Mouse (Mus musculus) heart, adult 2 months (tissue): ENCODE results near the gene Gm5798. TPM values are rescaled to one million over a fixed set of nuclear protein-coding genes. Genes with fewer than 3 reads are reported as not detected.
"Not testable (repeated sequence)": the region's sequence is repeated elsewhere in the genome, so short reads cannot be mapped to it uniquely, and the experiment has no call there.

Source experiments
- DNase-seq, 2 experiments: peaks; one replicate each; pipeline ENCODE4 v3.0.0; 2021
- H3K27ac ChIP-seq: fragments of 200-600 bp; 2 replicates; pipeline ENCODE4 v1.8.1; 2022
- H3K27me3 ChIP-seq: fragments of 200-500 bp; 2 replicates; pipeline ENCODE4 v1.6.1; 2012; ENCODE audit warnings: mild to moderate bottlenecking, low read length, inconsistent platforms, mixed read lengths; ENCODE audit not compliant: control insufficient read depth, insufficient read depth
- H3K36me3 ChIP-seq: fragments of 200-500 bp; 2 replicates; pipeline ENCODE4 v1.6.1; 2012; ENCODE audit warnings: low read length, inconsistent platforms; ENCODE audit not compliant: control insufficient read depth, insufficient read depth
- H3K4me1 ChIP-seq: fragments of 200-500 bp; 2 replicates; pipeline ENCODE4 v1.6.1; 2011; ENCODE audit warnings: low read length; ENCODE audit not compliant: control insufficient read depth, insufficient read depth
- H3K4me3 ChIP-seq: fragments of 200-600 bp; 2 replicates; pipeline ENCODE4 v1.8.1; 2022
- H3K79me2 ChIP-seq: fragments of 200-500 bp; replicated peaks from 2 replicates; pipeline ENCODE4 v1.6.1; 2012; ENCODE audit warnings: mild to moderate bottlenecking, inconsistent platforms, low read length, moderate library complexity, mixed read lengths; ENCODE audit not compliant: control insufficient read depth, insufficient read depth
- H3K9ac ChIP-seq: fragments of 200-500 bp; 2 replicates; pipeline ENCODE4 v1.6.1; 2012; ENCODE audit warnings: low read depth, mild to moderate bottlenecking, control low read depth, inconsistent platforms, low read length, mixed read lengths
- WGBS: fragments of 180-500 bp; shearing (Covaris S2); methylation state at CpG from one replicate; pipeline ENCODE4 v1.1.7; 2018; 5-methylcytosine and 5-hydroxymethylcytosine counted together
- intact Hi-C: fragments of 180-260 bp; cut with DNase I; formaldehyde crosslinking; loops from one replicate; pipeline ENCODE4 v1.15.1; 2025
- long read RNA-seq: library from polyadenylated mRNA; stranded (forward); transcript quantifications from one replicate; pipeline ENCODE4 v2.0.0, GENCODE M21; 2021
- polyA plus RNA-seq: library from polyadenylated mRNA; depleted of rRNA; stranded (reverse); fragments of >200 nt; gene quantifications from 2 replicates; pipeline ENCODE4 v1.2.3, GENCODE M21; 2012; rRNA removed
- total RNA-seq, 2 experiments: library from RNA; stranded (reverse); gene quantifications; 2 replicates each; pipeline ENCODE4 v1.2.3; 2021

Gm5798 gene
- not detected for total RNA-seq
- polyA plus RNA-seq = not detected in 2 replicates
- long read RNA-seq = 0 reads

DNA sequence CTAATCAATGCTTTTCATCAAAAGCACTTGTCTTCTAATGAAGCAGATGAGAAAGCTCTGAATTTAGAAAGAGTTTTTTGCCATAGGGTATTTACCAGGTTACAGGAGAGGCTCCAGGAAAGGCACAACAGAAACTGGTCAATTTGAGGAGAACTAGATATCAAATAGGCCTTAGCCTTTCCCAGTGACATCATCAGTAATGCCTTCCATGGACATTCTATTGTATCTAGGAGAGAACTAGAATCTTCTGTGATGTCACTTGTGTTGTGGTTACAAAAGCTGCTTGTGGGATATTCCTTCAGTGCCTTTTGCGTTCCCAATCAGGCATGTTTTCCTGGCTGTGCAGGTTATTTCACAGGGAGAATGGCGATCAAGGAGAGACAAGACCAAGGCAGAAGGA lies at the start of gene Gm5798:
Gm5798 (plus strand) TSS at position 301 of the 400 bp plus-strand sequence.
- H3K79me2 ChIP-seq, H3K27me3 ChIP-seq, H3K36me3 ChIP-seq, H3K9ac ChIP-seq, H3K4me3 ChIP-seq, H3K4me1 ChIP-seq, DNase-seq, intact Hi-C loops, H3K27ac ChIP-seq: not testable (repeated sequence)
- WGBS = 53% methylated on average over 2 of the region's 2 CpGs

DNA sequence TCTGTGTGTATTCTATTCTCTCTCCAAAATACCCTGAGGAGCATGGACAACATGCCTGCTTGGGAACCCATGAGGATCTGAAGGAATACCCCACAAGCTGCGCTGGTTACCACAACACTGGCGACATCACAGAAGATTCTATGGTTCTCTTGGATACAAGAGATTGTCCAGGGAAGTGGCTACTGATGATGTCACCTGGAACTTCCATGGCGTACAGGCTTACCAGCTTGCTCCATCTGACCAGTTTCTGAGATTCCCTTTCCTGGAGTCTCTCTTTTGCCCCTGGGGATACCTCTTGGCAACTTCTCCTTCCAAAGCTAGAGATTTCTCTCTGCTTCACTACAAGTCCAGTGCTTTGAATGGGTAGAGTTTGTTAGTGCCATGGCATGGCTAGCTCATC lies 37.9 kb downstream of the Gm5798 start, which contains the start of gene Gm7945:
Gm7945 (minus strand) TSS at position 101 of the 400 bp plus-strand sequence.
- H3K9ac ChIP-seq, H3K4me1 ChIP-seq, H3K27ac ChIP-seq, H3K36me3 ChIP-seq, H3K27me3 ChIP-seq, H3K4me3 ChIP-seq, intact Hi-C loops, DNase-seq, H3K79me2 ChIP-seq: not testable (repeated sequence)
- WGBS = no CpG with 5 or more reads among the region's 3 CpGs

Other genes starting within 250 kb of the Gm5798 start
- gene Mat1a, start 243.6 kb upstream of the Gm5798 start, total RNA-seq = not detected
- 0.21 and 0.82 TPM in 2 replicates for gene Mat1a, start 243.6 kb upstream of the Gm5798 start, polyA plus RNA-seq
- not detected for gene Sftpa1, start 216.8 kb upstream of the Gm5798 start, total RNA-seq
- 3.6 TPM in 1 of 2 replicates, not detected in the other for gene Sftpa1, start 216.8 kb upstream of the Gm5798 start, polyA plus RNA-seq
- gene Mbl1, start 197.2 kb upstream of the Gm5798 start, total RNA-seq = not detected
- gene Mbl1, start 197.2 kb upstream of the Gm5798 start, polyA plus RNA-seq = not detected in 2 replicates
- not detected for gene Sftpd, start 163.5 kb upstream of the Gm5798 start, total RNA-seq
- gene Sftpd, start 163.5 kb upstream of the Gm5798 start, polyA plus RNA-seq = 2.0 TPM in 1 of 2 replicates, not detected in the other
- gene Gm2832, start 69.8 kb upstream of the Gm5798 start, total RNA-seq = not detected
- not detected in 2 replicates for gene Gm2832, start 69.8 kb upstream of the Gm5798 start, polyA plus RNA-seq
- gene Gm7945, start 37.8 kb downstream of the Gm5798 start, total RNA-seq = not detected
- gene Gm7945, start 37.8 kb downstream of the Gm5798 start, polyA plus RNA-seq = not detected in 2 replicates
- gene Gm6482, start 59.7 kb downstream of the Gm5798 start, total RNA-seq = not detected
- gene Gm6482, start 59.7 kb downstream of the Gm5798 start, polyA plus RNA-seq = not detected in 2 replicates
- gene Gm7954, start 104.9 kb downstream of the Gm5798 start, total RNA-seq = not detected
- not detected in 2 replicates for gene Gm7954, start 104.9 kb downstream of the Gm5798 start, polyA plus RNA-seq
- not detected for gene Gm3486, start 140.9 kb downstream of the Gm5798 start, total RNA-seq
- gene Gm3486, start 140.9 kb downstream of the Gm5798 start, polyA plus RNA-seq = not detected in 2 replicates
- gene Gm7970, start 207.0 kb downstream of the Gm5798 start, total RNA-seq = not detected
- not detected in 2 replicates for gene Gm7970, start 207.0 kb downstream of the Gm5798 start, polyA plus RNA-seq
- gene 1700049E17Rik2, start 224.6 kb downstream of the Gm5798 start, total RNA-seq = not detected
- gene 1700049E17Rik2, start 224.6 kb downstream of the Gm5798 start, polyA plus RNA-seq = not detected in 2 replicates